Mouse (Mus musculus): ENCODE data around the gene Frmpd1.

DNA sequence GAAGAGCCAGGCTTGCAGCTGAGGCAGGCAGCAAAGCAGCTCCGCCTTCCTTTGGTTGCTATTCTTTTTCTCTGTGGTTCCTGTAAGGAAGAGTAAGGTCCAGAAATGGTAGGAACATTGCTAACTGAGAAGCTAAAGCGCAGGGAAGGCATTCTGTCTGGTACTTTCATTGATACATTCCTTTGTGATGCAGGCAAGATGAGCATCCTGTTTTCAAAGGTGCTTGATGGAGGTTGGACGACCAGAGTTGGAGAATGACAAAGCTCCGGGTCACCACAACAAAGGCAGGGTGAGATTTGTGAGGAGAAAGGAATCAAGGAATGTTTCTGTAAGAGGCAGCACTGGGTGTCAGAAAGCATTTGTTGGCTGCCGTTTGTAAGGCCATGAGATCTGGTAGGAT, 103.2 kb downstream of the Frmpd1 start:
- TF ChIP-seq CTCF (IDR thresholded peaks at IDR 0.05; ENCODE audit: extremely low read depth, insufficient read length, insufficient replicate concordance, low read depth, low read length) (no peak), POLR2A (IDR thresholded peaks at IDR 0.05; ENCODE audit: low read depth, low read length) (no peak)

All from small intestine, adult 2 months (tissue).